Mouse (Mus musculus) CH12F3 (cell line): Measurements from ENCODE around the gene Lhx1.

ENCODE experiments used
- in situ Hi-C: fragments of 300-500 bp; cut with MboI; formaldehyde crosslinking; loops from 2 replicates; pipeline ENCODE4 v1.14.3; 2020; ENCODE audit warnings: low sequenced_read_pairs

The Lhx1 gene

DNA sequence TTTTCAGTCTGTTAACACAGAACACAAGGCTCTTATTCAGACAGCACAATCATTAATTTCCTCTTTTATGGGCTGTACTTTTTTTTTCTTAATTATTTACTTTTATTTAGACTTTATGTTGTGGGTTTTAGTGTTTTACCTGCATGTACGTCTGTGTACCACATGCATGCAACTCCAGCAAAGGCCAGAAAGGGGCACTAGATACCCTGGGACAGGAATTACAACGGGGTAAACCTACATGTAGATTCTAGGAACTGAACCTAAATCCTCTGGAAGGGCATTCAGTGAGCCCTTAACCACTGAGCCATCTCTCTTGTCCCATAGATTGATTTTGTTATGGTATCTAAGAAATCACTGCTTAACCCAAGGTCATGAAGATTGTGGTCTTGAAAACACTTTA, 27.4 kb downstream of the Lhx1 start:
- in situ Hi-C loops: no loop called here

GRCm38 (mm10) chr11:84496901-84497300, 28.4 kb downstream of the Lhx1 start:
- in situ Hi-C loops: no loop called here

GRCm38 (mm10) chr11:84495774-84496173, 29.6 kb downstream of the Lhx1 start:
- in situ Hi-C loops: no loop called here

DNA sequence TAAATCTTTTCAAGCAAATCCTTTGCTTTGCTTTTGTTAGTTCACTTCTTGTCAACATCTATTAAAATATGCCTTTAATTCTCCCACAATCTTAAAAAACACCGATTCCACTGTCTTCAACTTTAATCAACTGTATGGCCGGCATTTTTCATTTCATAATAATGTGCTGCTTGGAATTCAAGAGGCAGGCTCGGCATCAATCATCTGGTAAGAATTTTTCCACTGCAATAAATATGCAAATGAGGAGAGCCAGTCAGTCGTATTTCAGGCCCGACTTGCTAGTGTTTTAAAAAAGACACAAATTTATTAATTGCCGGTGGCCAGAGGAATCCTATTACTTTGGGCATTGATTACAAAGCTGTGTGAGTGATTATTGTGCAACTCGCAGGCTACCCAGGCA, 43.7 kb downstream of the Lhx1 start:
- in situ Hi-C loops: no loop called here

- in situ Hi-C loops: no loop called here
These were observed 44.9 kb downstream of the Lhx1 start for GRCm38 (mm10) chr11:84480451-84480850.

GRCm38 (mm10) chr11:84476641-84477040, 48.7 kb downstream of the Lhx1 start:
- in situ Hi-C loops: no loop called here

DNA sequence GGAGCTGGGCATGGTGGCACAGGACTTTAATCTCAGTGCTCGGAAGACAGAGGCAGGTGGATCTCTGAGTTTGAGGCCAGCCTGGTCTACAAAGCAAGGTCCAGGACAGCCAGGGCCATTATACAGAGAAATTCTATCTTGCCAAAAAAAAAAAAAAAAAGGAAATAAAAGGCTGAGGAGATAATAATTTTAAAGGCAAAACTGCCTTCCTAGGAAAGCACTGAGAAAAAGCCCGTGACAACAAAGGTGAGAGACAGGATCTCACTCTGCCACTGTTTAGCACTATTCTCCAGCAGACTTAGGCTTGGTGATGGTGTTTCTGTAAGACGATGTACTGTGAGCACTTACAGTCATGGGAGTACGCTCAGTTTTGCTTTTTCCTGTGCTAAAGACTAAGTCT, 49.3 kb downstream of the Lhx1 start:
- in situ Hi-C loops: no loop called here

GRCm38 (mm10) chr11:84473093-84473667, 52.2 kb downstream of the Lhx1 start:
- in situ Hi-C loops: no loop called here
